22 mouse cellular contexts compared by ENCODE assay signal in the genomic region with DNA sequence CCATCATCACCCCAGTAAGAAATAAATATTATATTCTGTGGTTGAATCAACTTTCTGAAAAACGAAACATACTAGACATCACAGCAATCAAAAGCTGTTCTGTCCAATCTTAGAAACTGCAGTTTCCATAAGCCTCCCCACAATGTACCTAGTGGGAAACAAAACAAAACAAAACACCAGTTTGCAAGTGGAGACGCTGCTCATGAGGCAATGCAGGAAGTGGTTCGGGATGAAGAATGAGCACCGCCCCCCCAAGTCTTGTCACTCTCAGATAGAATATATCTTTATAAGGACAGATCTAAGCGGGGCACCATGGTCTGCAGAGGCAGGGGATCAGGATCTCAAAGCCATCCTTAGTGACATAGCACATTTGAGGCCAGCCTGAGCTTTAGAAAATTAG.
"Had no signal": no experiment of that assay in that cellular context is flagged by ENCODE, and none has a peak within 500 bp of the region (broad histone marks: within the 10 kb centered on the region; RNA-seq: fewer than 3 reads in every experiment).

No protein-coding gene starts in this region.

- H3K27me3 ChIP-seq: liver, embryonic 13.5 days; liver, embryonic 15.5 days; midbrain, embryonic 12.5 days; neural tube, embryonic 13.5 days; neural tube, embryonic 15.5 days; stomach, embryonic 15.5 days had no signal

- ATAC-seq: liver, postnatal 0 days; lung, postnatal 0 days; midbrain, embryonic 16.5 days had no signal

- H3K36me3 ChIP-seq: liver, embryonic 13.5 days; liver, embryonic 15.5 days; midbrain, embryonic 12.5 days; neural tube, embryonic 13.5 days; neural tube, embryonic 15.5 days; stomach, embryonic 15.5 days had no signal

- DNase-seq: liver; liver, embryonic 13.5 days; liver, postnatal 0 days; midbrain, embryonic 14.5 days; retina, postnatal 1 day; right cerebral cortex, adult 18-20 months; right cerebral cortex, postnatal 25 days; right cerebral cortex, postnatal 4 days; spleen, adult 18-20 months; thymus, adult 2 months; thymus, postnatal 25 days had no signal

- H3K4me3 ChIP-seq: liver, embryonic 13.5 days; liver, embryonic 15.5 days; midbrain, embryonic 12.5 days; myocyte; neural tube, embryonic 13.5 days; neural tube, embryonic 15.5 days; stomach, embryonic 15.5 days had no signal

- H3K4me2 ChIP-seq: liver, embryonic 11.5 days; liver, embryonic 13.5 days; liver, embryonic 15.5 days; midbrain, embryonic 12.5 days; neural tube, embryonic 13.5 days; neural tube, embryonic 15.5 days; stomach, embryonic 15.5 days had no signal

- H3K27ac ChIP-seq: liver, embryonic 13.5 days; liver, embryonic 15.5 days; macrophage; midbrain, embryonic 12.5 days; neural tube, embryonic 13.5 days; neural tube, embryonic 15.5 days; stomach, embryonic 15.5 days; stomach, postnatal 0 days had no signal

- H3K9me3 ChIP-seq: liver, embryonic 13.5 days; liver, embryonic 15.5 days; midbrain, embryonic 12.5 days; neural tube, embryonic 13.5 days; neural tube, embryonic 15.5 days; stomach, embryonic 15.5 days had no signal

- H3K4me1 ChIP-seq: liver, embryonic 13.5 days; liver, embryonic 15.5 days; neural tube, embryonic 13.5 days; neural tube, embryonic 15.5 days; stomach, embryonic 15.5 days had no signal

- H3K9ac ChIP-seq: liver, embryonic 13.5 days; liver, embryonic 15.5 days; liver, postnatal 0 days; midbrain, embryonic 12.5 days; neural tube, embryonic 13.5 days; neural tube, embryonic 15.5 days; stomach, embryonic 15.5 days had no signal
